Mouse (Mus musculus) right cerebral cortex, postnatal 10 days (tissue): Measurements from ENCODE around the gene Rflna.

Experiments
- DNase-seq, 2 experiments: peaks; one replicate each; pipeline ENCODE4 v3.0.0; 2021; ENCODE audit warnings: low spot score in 2 of 2

Rflna gene

DNA sequence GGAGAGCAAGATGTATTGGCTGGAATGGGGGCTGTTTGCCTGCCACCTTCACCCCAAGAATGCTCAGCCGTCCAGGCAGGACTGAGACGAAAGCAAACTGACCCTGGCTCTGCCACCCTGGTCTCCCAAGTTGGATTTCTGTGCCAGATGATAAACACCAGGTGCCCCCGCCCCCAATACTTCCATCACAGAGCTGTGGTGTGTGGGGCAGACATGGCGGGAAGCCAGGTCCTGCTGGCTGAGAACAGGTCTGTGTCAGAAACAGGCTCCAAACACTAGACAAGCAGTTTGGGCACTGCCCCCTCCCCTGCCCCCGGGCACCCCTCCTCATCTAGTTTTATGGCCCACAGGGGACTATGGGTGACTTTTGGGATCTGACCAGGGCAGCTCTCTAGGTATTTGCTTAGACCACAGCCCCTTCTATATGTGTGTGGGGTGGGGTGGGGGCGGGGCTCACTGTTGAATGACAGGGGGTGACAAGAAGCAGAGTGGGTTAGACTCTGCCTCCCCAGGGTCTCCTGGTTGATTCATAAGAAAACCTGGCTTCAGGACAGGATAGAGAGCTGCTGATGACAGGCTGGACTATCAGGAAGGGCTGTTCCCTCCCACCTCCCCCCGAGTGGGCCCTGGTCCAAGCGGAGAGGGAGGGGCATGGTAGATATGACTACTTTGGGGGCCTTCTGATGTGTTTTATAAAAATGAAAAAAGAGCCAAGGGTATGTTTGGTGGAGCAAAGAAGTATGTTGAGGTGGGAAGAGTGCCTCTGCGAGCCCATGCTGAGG is 3.0 kb downstream of the Rflna start:
- DNase-seq, result peak in 1 of 2 experiments; percentile 49

DNA sequence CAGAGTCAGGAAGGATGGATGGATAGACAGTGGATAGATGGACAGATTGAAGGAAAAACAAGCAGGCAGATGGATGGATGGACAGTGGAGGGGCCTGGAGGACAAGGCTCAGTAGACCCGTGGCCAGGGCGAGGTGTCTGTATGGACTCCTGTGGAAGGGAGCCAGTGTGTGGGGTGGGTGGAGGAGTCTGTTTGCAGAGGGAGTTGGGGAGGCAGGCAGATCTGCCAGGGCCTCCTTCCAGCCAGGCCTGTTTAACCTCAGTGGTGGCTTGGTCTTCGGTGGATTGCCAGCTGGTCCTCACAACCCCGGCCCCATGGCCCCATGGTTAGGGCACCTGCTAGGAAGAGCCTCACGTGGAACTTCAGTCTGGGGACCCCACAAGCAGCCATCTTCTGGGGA is 3.9 kb downstream of the Rflna start:
- DNase-seq, result peak in 1 of 2 experiments; percentile 30

DNA sequence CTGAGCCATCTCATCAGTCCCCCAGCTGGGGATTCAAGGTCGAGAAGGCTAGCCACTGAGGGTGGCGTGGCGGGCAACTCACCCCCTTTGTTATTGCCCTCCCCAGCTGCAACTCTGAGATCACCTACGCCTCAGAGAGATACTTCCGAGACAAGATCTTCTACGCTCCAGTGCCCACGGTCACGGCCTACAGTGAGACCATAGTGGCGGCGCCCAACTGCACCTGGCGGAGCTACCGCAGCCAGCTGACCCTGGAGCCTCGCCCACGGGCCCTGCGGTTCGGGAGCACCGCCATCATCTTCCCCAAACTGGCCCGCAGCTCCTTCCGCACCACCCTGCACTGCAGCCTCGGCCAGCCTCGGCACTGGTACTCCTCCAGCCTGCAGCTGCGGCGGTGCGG is 8.1 kb downstream of the Rflna start:
- no peak for DNase-seq

DNA sequence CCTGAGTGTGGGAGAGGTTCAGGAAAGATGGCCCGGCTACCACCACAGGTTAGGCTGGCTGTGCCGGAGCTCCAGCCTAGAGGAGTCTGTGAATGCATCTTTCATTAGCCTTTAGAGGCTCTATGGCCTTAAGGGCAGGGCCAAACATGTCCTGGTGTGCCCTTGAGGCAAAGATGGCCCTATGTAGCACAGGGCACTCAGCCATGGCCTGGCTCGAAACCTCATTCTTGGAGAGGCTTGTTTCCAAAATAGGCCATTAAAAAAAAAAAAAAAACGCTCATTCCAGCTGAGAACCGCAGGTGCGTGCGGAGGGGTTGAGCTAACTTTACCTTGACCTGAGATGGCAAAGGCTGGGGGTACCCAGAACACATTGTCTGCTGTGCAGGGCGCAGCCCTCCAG is 8.6 kb downstream of the Rflna start:
- DNase-seq, result no peak

DNA sequence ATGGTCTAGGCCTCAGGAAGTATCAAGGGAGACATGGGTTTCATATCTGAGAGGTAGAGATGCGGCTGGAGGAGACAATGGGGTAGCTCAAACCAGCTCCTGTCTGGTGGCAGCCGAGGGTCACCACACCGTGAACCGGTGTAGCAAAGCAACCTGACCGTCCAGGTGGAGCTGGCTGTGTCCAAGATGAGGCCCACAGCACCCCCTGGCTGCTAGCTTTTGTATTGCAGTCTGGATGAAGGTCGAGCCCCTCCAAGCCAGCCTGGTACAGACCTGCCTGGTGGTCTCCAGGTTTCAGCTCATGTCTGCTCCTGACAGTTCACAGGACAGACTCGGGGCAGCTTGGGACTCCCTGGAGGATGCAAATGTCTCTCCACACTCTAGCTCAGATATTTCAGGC is 11.5 kb downstream of the Rflna start:
- DNase-seq, result peak in 1 of 2 experiments; percentile 64

DNA sequence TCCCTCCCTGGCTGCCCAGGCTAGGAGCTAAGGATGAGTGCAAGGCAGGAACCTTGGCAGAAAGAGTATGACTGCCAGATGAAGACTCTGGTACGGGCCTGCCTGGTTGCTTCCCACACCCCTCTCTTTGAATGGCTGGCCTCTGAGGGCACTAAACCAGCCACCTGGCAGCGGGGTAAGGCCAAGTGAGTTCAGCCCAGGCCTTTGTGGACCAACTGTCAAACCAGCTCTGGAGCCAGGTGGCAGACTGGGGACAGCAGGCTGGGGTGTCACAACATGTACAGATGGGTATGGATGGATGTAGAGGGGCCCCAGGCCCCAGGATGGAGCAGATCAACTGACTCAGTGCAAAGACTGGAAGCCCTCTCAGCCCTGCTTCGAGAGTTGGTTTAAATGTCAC is 12.0 kb downstream of the Rflna start:
- DNase-seq, result no peak

DNA sequence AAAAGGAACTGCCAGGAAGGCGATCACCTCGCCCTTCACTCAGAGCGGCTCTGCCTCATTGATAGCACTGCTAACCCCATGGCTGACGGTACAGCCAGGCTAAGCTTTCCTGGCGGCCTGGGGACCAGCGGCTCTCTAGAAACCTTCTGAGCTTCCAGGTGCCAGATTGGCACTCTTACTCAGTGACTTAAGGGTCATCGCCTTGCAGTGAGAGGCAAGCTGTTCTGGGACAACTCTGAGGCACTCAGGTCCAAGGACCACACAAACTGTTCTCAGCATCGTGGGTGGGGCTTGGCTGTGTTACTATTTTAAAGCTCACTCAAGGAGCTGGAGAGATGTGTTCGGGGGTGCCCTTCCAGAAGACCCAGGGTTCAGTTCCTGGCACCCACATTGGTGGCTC is 12.6 kb downstream of the Rflna start:
- DNase-seq, result no peak

DNA sequence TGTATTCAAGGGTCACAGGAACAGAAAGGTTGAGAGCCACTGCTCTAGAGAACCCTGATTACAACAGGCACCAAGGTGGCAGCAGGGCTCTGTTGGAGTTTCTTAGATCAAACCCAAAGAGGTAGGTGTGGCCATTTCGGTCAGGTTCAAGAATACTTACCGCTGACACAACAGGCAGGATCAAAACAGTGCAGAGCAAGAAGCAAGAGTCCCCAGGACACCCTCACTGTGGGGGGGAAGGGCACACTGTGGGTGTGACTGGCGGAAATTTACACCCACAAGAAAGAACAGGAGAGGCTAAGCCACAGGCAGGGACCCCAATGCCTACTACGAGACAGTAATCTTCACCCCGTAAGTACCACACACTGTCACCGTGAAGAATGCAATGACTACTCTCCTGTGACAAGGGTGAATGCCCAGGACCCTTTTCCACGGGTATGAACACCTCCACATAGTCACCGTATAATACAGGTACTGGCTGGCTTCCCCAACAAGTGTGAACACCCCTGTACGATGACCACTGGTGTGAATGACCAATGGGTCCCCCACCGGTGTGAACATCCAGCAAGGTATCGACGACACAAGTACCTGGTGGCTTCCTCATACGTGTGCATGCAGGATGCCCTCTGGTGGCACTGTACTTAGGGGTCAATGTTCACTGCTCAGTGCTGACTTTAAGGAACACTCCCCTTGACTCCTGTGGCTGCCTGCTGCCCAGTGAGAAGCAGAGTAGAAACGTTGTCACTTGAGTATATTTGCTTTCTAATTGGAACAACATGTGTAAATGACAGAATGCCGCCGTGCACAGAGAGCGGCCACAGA is 13.6 kb downstream of the Rflna start:
- DNase-seq, result no peak

DNA sequence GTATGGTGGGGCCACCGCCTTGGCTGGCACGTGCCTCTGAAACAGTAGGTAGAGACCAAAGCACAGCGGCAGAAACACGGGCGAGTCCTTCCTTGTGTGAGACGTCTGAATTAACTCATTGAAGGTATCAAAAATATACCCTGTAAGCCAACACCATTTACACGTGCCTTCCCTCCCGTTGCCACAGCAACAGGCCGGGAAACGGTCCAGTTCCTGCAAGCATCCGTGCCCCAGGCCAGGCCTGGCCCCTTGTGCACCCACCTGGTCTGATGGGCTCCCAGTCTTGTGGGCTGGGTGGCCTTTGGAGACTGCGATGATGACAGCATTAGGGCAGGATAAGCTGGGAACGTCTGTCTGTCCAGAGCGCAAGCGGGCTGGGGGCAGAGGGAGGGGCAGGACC is 14.3 kb downstream of the Rflna start:
- peak; percentile 69 to 75 for DNase-seq

DNA sequence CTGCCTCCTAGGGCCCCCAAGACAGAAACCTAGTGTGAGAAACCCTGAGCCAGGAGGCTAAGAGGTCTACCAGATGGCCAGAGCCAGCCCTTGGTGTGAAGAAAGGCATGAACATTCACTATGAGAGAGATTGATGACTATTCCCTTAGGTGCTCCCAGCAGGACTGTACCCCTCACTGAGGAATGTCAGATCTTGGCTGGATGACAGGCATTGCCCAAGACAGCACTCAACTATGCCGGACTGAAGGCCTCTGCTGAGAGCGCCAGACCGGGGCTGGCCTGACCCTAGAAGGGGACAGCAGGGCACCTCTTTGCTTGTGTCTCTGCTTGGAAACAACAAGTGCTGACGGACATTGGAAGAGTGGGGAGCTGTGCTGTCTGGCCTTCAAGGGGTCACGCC is 16.1 kb downstream of the Rflna start:
- DNase-seq, result no peak

DNA sequence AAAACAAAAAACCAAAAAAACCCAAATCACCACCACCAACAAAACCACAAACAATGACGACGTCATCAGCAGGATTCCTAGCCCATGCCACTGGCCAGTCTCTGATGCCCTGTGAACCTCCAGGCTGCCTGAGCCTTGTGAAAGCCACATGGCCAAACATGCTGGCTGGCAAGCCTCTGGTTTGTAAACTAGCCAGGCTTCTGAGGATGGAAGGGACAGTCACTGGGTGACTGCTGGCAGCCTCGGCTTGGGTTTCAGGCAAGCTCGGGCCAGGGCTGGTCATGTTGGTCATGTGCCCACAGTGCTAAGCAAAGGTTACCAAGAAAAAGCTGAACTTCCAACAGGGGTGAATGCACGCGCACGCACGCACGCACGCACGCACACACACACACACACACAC is 18.3 kb downstream of the Rflna start:
- peak; percentile 65 to 67 for DNase-seq

DNA sequence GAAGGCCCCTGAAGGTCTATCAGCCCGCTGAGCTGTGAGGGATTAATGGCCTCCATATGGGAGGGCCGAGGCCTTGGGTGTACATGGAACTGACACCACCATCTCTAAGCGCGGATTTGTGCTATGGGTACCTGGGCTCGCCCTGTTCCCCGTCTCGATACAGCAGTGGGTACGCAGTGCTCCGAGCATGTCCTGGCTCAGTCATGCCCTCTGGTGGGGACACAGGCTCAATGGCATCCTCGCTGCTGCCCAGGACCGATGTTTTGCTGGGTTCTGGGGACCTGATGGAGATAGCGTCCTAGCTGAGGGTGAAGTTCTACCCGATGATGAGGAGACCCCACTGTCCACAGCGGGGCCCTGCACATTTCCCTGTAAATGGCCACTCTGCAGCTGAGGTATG is 21.0 kb downstream of the Rflna start:
- peak; percentile 59 to 66 for DNase-seq

DNA sequence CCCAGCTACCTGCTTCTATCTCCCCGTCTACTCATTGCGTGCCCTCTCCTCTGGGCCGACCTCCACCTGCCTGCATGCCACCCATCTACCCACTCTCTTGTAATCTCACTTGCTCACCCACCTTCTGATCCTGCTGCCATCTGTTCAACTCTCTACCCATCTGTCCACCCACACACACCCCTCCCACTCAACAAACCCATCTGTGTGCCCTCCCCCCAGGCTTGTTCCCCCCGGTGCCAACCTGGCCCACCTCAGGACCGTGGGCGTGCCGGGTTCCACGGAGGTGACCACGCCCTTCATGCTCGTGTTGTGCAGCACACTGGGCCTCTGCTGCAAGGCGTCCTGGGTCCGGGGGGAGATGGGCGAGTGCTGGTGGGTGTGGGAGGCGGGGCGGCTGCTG is 25.4 kb downstream of the Rflna start:
- DNase-seq, result no peak

DNA sequence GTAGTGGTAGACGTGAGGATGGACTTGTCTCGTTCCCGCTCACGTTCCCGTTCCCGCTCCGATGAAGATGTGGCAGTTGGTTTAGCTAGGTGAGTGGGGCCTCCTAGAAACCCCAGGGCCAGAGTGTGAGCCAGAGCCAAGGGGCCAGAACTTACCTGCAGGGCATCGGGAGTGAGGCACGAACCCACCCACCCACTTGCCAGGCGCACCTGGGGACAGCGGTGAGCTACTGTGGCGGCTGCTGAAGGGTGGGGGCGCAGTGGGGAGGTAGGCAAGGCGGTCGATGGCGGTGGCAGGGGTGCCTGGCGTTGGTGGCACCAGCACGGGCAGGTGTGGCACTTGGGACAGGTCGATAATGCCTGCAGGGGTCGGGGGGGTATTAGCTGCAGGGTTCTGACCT is 25.9 kb downstream of the Rflna start:
- no peak for DNase-seq

DNA sequence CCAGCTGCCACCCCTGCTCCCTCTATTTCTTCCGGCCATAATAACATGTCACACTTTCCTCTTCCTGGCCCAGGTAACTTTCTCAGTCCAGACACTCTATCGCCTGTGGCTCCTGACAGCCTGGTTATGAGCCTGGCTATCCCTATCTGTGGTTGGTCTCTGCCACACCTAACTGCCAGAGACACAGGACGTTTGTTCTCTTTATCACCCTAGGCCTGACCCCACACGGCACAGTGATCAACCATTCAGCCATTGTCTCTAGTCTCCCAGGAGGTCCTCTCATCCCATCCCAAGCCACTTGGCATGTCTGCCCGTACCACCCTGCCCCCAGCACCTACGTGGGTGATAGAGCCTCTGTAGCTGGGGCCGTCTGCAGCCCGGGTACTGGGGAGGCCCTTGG is 33.5 kb downstream of the Rflna start:
- no peak for DNase-seq

DNA sequence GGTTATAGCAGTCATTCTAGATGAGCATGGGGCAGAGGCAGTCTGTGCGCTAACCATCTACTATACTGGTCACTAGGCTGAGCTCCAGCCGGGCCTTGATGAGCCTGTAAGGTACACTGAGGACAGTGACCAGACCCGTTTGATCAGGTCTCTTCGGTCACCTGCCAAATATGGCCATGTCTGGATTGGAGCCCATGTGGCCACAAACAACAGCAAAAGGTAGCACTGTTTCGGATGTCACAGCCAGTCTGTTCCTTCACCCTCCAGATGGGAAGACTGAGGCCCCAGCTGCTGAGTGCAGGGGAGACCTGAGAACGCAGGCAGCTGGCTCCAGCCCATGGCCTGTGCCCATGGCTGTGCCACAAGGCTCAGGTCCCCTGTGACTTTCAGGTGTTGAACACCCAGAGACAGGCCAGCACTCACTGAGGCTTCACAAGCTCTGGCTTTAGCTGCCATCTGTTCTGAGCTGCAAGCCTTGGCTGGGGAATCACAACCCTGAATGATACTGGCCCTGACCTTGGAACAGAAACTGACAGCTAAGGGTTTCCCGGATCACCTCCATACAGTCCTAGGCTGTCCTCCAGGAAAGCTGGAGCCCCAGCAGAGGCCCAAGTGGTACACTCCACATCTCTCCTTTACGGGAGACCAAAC is 36.5 kb downstream of the Rflna start:
- DNase-seq, result no peak

DNA sequence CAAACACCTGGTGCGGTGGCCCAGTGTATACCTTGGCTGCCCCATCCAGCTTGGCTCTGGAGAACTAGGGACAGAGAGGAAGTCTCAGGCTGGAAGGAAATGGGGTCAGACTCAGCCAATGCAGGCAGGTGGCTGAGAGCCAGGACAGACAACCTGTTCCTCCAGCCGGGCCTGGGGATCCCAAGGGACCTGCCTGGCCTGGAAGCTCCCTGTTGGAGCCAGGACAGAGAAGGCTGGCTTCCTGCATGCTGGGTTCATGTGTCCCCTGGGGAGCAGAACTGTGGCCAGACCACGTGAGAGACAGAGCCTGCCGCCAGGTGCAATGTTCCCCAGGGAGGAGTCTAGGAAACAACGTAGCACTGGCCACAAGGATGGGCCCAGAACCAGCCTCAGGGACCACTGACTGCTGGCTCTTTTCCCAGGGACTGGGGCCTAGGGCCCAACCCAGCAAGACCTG is 37.1 kb downstream of the Rflna start:
- no peak for DNase-seq

DNA sequence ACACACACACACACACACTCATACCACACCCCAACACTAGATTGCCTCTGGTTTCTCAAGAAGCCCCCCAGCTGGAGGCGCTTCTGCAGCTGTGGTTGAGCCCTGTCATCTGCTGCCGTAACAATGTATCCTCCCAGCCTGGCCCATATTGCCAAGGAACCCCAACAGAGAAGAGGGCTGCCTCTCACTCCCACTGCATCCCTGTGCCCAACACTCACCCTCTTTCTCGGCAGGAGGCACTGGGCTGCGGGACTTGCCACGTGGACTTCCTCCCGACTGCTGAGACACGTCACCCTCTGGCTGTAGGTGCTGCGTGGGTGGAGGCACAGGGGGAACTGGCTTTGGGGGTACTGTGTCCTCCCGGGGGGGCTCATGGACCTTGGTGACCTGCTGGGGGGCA is 38.6 kb downstream of the Rflna start:
- no peak for DNase-seq

DNA sequence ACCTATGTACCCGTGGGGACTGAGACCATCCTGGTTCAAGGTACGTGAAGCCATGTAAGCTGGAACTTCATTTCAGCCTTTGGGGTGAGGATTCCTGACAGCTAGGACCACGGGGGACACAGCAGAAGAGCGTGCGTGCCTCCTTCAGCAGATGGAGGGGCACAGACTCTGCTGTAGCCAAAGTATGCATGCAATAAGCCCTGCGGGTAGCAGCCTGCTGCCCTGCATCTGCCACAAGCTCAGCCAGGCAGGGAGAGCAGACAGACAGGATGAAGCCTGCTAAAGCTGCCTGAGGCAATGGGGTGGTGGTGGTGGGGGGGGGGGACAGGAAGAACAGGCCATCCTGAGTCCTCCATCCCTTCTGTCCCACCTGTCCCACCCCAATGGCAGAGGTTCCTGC is 40.4 kb downstream of the Rflna start:
- DNase-seq, result no peak

DNA sequence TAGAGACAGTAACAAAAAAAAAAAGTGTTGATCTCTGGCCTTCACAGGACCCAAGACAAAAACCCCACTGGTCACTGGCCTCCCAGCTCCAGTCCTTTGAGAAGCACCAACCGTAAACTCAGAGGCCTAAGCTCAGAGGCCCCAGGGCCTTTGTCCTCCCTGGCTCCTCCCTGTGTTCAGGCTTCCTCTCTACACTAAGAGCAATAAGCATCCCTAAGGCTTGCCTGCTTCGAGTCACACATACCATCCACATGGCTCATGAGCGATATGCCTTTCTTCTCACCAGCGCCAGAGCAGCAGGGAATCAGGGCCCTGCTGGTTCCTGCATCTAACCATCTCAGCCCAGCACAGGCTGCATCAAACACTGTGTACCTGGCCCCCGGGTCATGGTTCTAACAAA is 42.2 kb downstream of the Rflna start:
- DNase-seq, result no peak

DNA sequence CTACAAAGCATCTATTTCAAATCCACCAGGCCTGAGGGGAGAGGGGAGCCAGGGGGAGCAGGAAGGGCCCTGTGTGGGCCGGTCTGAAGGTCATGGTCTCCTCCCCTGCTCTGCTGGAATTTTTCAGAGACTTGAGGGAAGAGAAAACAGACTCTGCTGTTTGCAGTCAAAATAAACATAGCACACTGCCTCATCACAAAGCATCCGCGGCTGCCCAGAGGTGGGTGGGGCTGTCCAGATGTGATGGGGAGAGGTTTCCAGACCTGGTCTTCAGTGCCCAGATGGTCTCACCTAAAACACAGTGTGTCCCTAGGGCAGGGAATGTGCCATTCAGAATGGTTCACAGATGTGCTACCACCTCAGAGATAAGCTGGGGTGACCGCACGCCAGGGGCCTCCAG is 43.4 kb downstream of the Rflna start:
- DNase-seq, result no peak

DNA sequence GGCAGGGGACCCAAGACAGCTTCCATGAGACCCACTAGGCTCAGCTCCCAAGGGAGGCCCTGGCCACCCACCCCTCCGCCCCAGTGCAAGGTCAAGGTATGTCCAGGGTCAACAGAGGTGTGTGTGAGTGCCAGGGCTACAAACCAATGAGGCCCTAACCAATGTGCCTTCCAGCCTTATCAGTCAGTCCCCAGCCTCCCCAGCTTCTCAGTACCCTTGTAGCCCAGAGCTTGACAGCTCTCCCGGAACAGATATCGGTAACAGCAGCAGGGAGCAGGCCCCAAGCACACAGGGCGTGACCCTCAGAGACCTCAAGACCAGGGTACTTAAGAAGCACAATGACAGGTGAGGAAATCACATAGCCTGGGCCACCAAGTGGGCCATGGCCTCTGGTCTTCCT is 46.5 kb downstream of the Rflna start:
- DNase-seq, result no peak

DNA sequence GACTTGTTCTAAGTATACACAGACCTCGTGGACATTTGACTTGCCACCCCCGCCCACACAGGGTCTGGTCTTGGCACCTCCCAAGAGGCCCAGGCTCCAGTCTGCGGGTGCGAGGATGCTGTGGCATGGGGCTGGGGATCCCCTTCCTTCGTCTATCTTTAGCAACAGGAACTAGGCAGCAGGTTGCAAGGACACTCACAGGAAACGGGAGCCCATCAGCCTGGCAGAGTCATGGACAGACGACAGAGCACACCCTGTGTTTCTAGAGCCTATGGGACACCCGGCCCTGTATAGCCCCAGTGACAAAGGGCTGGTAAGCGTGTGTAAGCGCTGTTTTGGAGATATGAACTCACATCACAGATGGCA is 49.2 kb downstream of the Rflna start:
- DNase-seq, result peak in 1 of 2 experiments; percentile 58
